Mouse (Mus musculus): ENCODE results near the gene Ccdc88b. TPM values are rescaled to one million over a fixed set of nuclear protein-coding genes. Genes with fewer than 3 reads are reported as not detected.

Ccdc88b gene
- 31.8 and 33.2 TPM in 2 replicates for polyA plus RNA-seq (2012; ENCODE audit: insufficient read depth, insufficient read length, missing spikeins)

DNA sequence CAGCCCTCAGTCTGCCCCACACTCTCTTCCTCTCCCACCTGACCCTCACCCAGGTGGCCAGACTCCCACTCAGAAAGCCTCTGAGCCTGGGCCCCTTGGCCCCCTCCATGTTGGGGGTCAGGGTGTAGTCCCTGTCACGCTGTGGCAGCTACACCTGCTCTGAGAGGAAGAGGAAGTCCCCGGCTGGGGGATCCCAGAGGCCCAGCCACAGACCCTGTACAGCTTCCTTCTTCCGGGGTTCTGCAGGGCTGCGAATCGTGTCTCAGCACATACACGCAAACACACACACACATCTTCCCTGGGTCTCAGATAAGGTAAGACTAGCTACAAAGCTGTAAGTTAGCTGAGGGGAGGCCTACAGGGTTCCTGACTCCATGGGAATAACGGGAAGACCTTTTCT lies at the start of gene Ccdc88b:
Gene Ccdc88b, minus strand, starts transcription at position 181 of the 400 bp plus-strand sequence.
- peaks cover 23% of the 10 kb centered on the region for H3K4me1 ChIP-seq (ENCODE audit: control insufficient read depth, insufficient read depth, low read length)
- no peak for TF ChIP-seq POLR2A (IDR thresholded peaks at IDR 0.05; ENCODE audit: borderline replicate concordance, low read depth, low read length)
- TF ChIP-seq CTCF (IDR thresholded peaks at IDR 0.05; ENCODE audit: low read depth, low read length) = no peak
- H3K27ac ChIP-seq (ENCODE audit: insufficient read depth, low read depth, low read length) = peak within 1 kb of the TSS; percentile 78
- H3K4me3 ChIP-seq (ENCODE audit: insufficient read depth, low read length) = peak within 1 kb of the TSS; percentile 78

DNA sequence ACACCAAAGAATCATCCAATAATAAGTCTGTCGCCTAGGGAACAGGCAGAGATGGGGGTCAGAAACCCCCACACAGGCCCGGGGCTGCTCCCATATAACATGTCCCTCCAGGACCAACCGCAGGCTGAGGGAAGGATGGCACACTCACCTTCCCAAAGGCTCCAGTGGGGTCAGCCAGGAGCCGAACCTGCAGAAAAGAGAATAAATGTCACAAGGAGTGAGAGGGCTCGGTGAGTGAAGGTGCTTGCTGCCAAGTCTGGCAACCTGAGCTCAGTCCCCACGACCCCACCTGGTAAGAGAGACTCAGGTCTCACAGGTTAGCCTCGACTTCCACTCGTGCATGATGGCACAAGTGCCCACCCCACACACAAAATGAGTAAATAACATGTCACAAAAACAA lies 49.1 kb upstream of the Ccdc88b start:
- H3K4me3 ChIP-seq (ENCODE audit: insufficient read depth, low read length) = no peak overlapping the region
- H3K27ac ChIP-seq (ENCODE audit: insufficient read depth, low read depth, low read length) = 0 out of 2 replicates have a peak overlapping the region, but pooled peaks have one; percentile 35
- TF ChIP-seq CTCF (IDR thresholded peaks at IDR 0.05; ENCODE audit: low read depth, low read length) (no peak), POLR2A (IDR thresholded peaks at IDR 0.05; ENCODE audit: borderline replicate concordance, low read depth, low read length) (no peak)
- peaks cover 13% of the 10 kb centered on the region for H3K4me1 ChIP-seq (ENCODE audit: control insufficient read depth, insufficient read depth, low read length)

DNA sequence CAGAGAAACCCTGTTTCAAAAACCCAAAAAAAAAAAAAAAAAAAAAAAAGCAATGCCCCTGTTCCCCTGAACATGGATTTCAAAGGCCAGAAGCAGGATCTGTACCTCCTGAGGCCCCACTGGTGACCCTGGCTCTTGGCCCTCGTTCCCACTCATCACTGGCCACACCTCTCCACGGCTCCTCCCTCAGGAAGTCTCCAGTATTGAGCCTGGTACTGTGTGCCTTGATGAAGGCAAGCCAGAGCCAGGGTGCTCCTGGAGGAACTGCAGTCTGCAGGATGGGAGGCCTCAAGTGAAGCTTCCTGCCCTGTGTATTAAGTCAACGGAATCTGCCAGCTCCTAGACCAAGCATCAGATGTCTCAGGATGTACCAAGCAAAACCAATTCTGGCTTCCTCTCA lies 48.2 kb upstream of the Ccdc88b start:
- no peak for TF ChIP-seq POLR2A (IDR thresholded peaks at IDR 0.05; ENCODE audit: borderline replicate concordance, low read depth, low read length)
- no peak for TF ChIP-seq CTCF (IDR thresholded peaks at IDR 0.05; ENCODE audit: low read depth, low read length)
- Histone ChIP-seq H3K4me3 (ENCODE audit: insufficient read depth, low read length) (no peak overlapping the region), H3K27ac (ENCODE audit: insufficient read depth, low read depth, low read length) (no peak overlapping the region), H3K4me1 (ENCODE audit: control insufficient read depth, insufficient read depth, low read length) (peaks cover 13% of the 10 kb centered on the region)

DNA sequence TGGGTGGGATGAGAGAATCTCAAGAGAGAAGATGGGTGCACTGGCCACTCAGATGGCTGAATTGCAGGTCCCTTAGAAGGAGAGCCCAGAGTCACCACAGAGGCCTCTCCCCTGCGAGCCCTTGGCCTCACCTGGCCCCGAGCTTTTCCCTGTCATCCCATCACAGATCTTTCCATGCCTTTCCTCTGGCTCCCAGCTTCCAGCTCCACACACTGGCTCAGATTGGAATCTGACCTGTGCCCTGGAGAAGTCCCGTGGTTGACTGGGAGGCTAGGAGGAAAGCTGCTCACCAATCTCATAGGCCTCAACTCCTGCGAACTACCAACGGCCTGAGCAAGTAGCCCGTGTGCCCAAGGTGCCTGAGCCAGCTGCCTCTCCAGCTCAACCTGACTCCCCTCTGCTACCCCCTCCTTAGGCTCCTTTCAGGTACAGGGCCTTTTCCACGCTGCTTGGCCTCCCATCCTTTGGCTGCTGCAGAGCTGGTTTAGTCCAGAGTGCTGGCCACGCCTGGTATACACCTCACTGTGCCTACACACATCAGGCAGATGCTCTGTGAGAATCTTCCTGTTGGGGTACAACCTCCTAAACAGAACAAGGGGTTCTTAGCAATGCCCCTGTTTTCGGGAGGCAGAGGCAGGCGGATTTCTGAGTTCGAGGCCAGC lies 47.6 kb upstream of the Ccdc88b start:
- no peak overlapping the region for H3K27ac ChIP-seq (ENCODE audit: insufficient read depth, low read depth, low read length)
- peaks cover 13% of the 10 kb centered on the region for H3K4me1 ChIP-seq (ENCODE audit: control insufficient read depth, insufficient read depth, low read length)
- TF ChIP-seq POLR2A (IDR thresholded peaks at IDR 0.05; ENCODE audit: borderline replicate concordance, low read depth, low read length) = no peak
- no peak for TF ChIP-seq CTCF (IDR thresholded peaks at IDR 0.05; ENCODE audit: low read depth, low read length)
- H3K4me3 ChIP-seq (ENCODE audit: insufficient read depth, low read length) = no peak overlapping the region

DNA sequence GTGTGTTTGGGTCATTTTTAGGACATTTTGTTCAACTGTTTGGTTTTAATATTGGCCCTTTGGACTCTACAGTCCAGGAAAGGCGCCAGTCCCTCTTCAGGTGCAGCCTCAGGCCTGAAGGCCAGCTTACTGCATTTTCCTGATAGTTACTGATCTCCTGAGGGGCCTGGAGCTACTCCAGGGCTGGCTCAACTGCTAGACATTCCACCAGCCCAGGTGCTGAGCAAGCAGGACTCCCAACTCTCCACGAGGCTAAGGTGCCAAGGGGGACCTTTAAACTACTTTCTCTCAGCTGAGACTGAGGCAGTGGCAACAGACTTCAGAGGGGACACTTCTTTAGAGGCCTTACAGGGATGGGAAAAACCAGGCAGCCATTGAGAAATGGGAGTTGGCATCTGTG lies 46.8 kb upstream of the Ccdc88b start:
- no peak overlapping the region for H3K4me3 ChIP-seq (ENCODE audit: insufficient read depth, low read length)
- TF ChIP-seq POLR2A (IDR thresholded peaks at IDR 0.05; ENCODE audit: borderline replicate concordance, low read depth, low read length) = no peak
- no peak for TF ChIP-seq CTCF (IDR thresholded peaks at IDR 0.05; ENCODE audit: low read depth, low read length)
- H3K27ac ChIP-seq (ENCODE audit: insufficient read depth, low read depth, low read length) = no peak overlapping the region
- peaks cover 13% of the 10 kb centered on the region for H3K4me1 ChIP-seq (ENCODE audit: control insufficient read depth, insufficient read depth, low read length)

DNA sequence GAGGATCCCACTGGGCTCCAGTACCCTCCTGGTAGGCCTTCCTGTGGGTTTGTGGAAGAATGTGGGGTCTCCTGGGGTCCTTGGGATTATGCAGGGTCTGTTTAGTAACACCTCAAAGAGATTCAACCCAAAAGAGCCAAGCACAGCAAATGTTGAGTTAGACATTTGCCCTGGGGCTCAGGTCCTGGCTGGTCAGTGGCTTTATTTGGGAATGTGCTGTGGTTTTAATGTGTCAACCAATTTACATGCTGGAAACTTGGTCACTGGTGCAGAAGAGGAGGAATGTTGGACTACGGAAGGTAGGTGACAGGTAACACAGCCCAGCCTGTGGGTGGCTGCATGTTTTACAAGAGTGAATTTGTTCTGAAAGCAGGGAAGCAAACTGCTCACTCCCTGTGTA lies 45.0 kb upstream of the Ccdc88b start:
- no peak overlapping the region for H3K4me3 ChIP-seq (ENCODE audit: insufficient read depth, low read length)
- H3K4me1 ChIP-seq (ENCODE audit: control insufficient read depth, insufficient read depth, low read length) = peaks cover 13% of the 10 kb centered on the region
- TF ChIP-seq POLR2A (IDR thresholded peaks at IDR 0.05; ENCODE audit: borderline replicate concordance, low read depth, low read length) (no peak), CTCF (IDR thresholded peaks at IDR 0.05; ENCODE audit: low read depth, low read length) (no peak)
- H3K27ac ChIP-seq (ENCODE audit: insufficient read depth, low read depth, low read length) = no peak overlapping the region

DNA sequence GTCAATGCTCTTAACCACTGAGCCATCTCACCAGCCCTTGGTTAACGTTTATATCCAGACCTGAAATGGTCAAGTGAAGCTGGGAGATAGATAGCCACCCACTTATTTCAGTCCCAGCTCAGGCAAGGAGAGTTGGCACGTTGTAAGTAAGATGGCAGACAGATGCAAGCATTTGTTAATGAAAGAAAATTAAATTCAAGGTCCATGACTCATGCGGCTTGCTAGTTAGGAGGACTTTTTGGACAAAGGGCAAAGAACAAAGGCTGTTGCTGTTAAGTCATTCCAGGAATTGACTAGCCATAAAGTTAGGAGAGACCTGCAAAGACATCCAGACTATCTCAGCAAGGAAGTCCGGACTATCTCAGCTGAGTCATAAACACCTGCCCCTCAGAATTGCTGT lies 41.6 kb upstream of the Ccdc88b start:
- Histone ChIP-seq H3K4me1 (ENCODE audit: control insufficient read depth, insufficient read depth, low read length) (peaks cover 7% of the 10 kb centered on the region), H3K27ac (ENCODE audit: insufficient read depth, low read depth, low read length) (no peak overlapping the region), H3K4me3 (ENCODE audit: insufficient read depth, low read length) (no peak overlapping the region)
- no peak for TF ChIP-seq CTCF (IDR thresholded peaks at IDR 0.05; ENCODE audit: low read depth, low read length)

DNA sequence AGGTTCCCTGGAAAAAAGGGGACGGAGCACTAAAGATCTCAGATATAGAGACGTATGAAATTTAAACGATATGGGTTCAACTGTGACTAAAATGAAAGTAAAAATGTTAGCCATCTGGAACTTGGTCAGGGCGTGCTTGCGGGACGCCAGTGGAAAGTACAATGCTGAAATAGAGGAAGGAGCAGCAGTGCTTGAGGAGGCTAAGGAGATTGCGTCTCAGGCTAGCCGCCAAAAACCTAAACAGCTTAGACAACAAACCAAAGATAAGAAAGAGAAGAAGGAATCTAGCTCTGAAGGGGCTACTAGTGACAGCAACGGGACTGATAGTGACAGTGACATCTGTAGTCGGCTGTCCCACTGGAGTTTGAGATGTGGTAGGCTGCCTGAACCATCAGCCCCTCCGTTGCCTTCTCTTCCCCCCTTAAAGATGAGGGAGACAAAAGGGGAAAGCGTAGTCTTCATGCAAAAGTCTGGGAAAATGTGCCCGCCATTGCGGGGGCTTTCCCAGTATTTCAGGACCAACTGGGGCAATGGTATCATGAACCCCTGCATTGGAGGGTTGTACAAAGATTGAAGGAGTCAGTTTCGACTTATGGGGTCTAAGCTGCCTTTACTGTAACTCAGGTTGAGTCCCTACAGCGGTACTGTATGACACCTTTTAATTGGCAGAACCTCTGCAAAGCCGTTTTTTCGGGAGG lies 37.7 kb upstream of the Ccdc88b start:
- peaks cover 12% of the 10 kb centered on the region for H3K4me1 ChIP-seq (ENCODE audit: control insufficient read depth, insufficient read depth, low read length)

DNA sequence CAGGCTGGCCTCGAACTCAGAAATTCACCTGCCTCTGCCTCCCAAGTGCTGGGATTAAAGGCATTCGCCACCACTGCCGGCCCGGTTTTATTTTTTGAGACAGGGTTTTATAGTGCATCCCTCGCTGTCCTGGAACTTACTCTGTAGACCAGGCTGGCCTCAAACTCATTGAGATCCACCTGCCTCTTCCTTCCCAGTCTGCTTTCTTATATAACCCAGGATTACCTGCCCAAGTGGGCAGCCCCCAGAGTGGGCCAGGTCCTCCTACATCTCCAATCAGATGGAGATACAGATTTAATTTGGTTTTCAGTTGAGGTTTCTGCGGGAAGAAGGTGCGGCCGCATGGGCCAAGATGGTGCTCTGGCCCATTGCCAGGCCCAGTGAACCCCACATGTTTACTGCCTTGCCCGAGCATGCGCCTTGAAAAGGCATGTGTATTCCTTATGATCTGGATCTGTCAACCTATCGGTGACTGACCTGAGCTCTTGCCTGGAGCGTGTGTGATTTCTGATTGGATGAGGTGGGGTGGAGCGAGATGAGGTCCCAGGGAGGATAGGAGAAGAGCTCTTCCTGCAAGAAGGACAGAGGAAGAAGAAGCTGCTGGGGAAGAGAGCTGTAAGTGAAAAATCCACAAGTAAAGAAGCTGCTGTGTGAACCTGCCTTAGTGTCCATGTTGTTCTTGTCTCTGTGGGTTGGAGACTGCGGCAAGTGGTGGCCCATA lies 35.9 kb upstream of the Ccdc88b start:
- Histone ChIP-seq H3K4me3 (ENCODE audit: insufficient read depth, low read length) (no peak overlapping the region), H3K27ac (ENCODE audit: insufficient read depth, low read depth, low read length) (no peak overlapping the region), H3K4me1 (ENCODE audit: control insufficient read depth, insufficient read depth, low read length) (peaks cover 12% of the 10 kb centered on the region)
- TF ChIP-seq CTCF (IDR thresholded peaks at IDR 0.05; ENCODE audit: low read depth, low read length) = no peak

More for the DNA sequence above, 37.7 kb upstream of the Ccdc88b start:
- Histone ChIP-seq H3K4me3 (ENCODE audit: insufficient read depth, low read length) (peak overlapping the region; percentile 52), H3K27ac (ENCODE audit: insufficient read depth, low read depth, low read length) (peak overlapping the region; percentile 36)

DNA sequence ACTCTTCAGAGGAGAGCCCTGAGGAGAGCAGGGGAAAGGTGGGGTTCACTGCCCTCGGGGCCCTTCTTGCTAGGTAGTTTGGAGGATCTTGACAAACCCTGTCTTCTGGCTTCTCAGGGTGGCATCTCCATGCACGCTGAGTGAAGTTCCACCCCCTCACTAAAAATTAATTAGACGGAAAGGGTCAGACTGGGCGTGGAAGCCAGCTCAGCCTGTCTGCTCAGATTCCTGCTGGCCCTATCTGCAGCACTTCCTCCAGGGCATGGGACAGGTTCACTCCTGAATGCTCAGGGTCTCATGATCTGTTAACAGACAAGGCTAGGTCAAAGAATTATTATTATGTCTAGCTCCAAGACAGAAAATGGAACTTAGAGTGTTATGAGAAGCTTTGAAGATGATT lies 34.5 kb upstream of the Ccdc88b start:
- TF ChIP-seq CTCF (IDR thresholded peaks at IDR 0.05; ENCODE audit: low read depth, low read length) (no peak), POLR2A (IDR thresholded peaks at IDR 0.05; ENCODE audit: borderline replicate concordance, low read depth, low read length) (no peak)
- H3K27ac ChIP-seq (ENCODE audit: insufficient read depth, low read depth, low read length) = no peak overlapping the region
- peaks cover 12% of the 10 kb centered on the region for H3K4me1 ChIP-seq (ENCODE audit: control insufficient read depth, insufficient read depth, low read length)
- H3K4me3 ChIP-seq (ENCODE audit: insufficient read depth, low read length) = no peak overlapping the region
